Mouse (Mus musculus) midbrain, embryonic 16.5 days (tissue): ENCODE results near the gene Rem1. TPM values are rescaled to one million over a fixed set of nuclear protein-coding genes. Genes with fewer than 3 reads are reported as not detected.

ENCODE experiments used
- ATAC-seq: fragments of 200-750 bp; cut with Nextera tagmentation; 2 replicates; pipeline ENCODE4 v1.8.0; 2017; ENCODE audit warnings: moderate TSS enrichment
- H3K27ac ChIP-seq: fragments of 300-500 bp; sonication (generic); 2 replicates; pipeline ENCODE4 v1.5.1; 2014; ENCODE audit warnings: mild to moderate bottlenecking, low read length, mixed read lengths
- H3K27me3 ChIP-seq: fragments of 300-500 bp; sonication (generic); 2 replicates; pipeline ENCODE4 v1.6.1; 2014; ENCODE audit warnings: low read depth, low read length, mixed read lengths; ENCODE audit not compliant: control insufficient read depth, insufficient read depth
- H3K36me3 ChIP-seq: fragments of 300-500 bp; sonication (generic); 2 replicates; pipeline ENCODE4 v1.6.1; 2014; ENCODE audit warnings: mild to moderate bottlenecking, low read length, moderate library complexity, mixed read lengths; ENCODE audit not compliant: control insufficient read depth, insufficient read depth
- H3K4me1 ChIP-seq: fragments of 300-500 bp; sonication (generic); 2 replicates; pipeline ENCODE4 v1.6.1; 2014; ENCODE audit warnings: mild to moderate bottlenecking, low read length, mixed read lengths; ENCODE audit not compliant: control insufficient read depth, insufficient read depth
- H3K4me2 ChIP-seq: fragments of 300-500 bp; sonication (generic); 2 replicates; pipeline ENCODE4 v1.6.1; 2014; ENCODE audit warnings: mild to moderate bottlenecking, low read length, mixed read lengths
- H3K4me3 ChIP-seq: fragments of 300-500 bp; sonication (generic); 2 replicates; pipeline ENCODE4 v1.5.1; 2014; ENCODE audit warnings: low read depth, mild to moderate bottlenecking, low read length, moderate library complexity, mixed read lengths
- H3K9ac ChIP-seq: fragments of 300-500 bp; sonication (generic); 2 replicates; pipeline ENCODE4 v1.6.1; 2014; ENCODE audit warnings: low read depth, low read length, mixed read lengths
- H3K9me3 ChIP-seq: fragments of 300-500 bp; sonication (generic); replicated peaks from 2 replicates; pipeline ENCODE4 v1.6.1; 2014; ENCODE audit warnings: mild to moderate bottlenecking, low read length, mixed read lengths; ENCODE audit not compliant: control insufficient read depth, poor library complexity, severe bottlenecking
- WGBS: fragments of 180-500 bp; shearing (Covaris S2); extraction: QIAGEN DNeasy Blood & Tissue Kit; methylation state at CpG from one replicate; pipeline ENCODE4 v1.1.7; 2014; 5-methylcytosine and 5-hydroxymethylcytosine counted together
- polyA plus RNA-seq: library from polyadenylated mRNA; unstranded; fragments of >200 nt; fragmentation: Nextera tagmentation; extraction: Ambion mirVana; gene quantifications from 2 replicates; pipeline ENCODE4 v1.2.1, GENCODE M21; 2015

Gene Rem1
- polyA plus RNA-seq, 1 experiment from 2014 or later, result 0.89 TPM

DNA sequence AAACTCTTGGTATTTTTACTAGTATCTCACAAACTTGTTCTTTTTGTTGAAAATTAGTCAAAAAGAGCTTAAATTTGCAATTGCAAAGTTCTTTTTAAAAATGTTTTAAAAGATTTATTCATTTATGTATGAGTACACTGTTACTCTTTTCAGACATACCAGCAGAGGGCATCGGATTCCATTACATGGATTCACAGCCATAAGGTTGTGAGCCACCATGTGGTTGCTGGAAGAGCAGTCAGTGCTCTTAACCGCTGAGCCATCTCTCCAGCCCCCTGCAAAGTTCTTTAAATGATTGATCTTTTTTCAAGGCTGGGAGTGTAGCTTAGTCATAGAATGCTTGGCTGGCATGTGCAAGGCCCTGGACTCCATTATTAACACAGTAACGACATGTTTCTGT is 51.6 kb downstream of the Rem1 start:
- ATAC-seq, result peak; percentile 54; the same call in 1 of the 2 replicates
- Histone ChIP-seq H3K27ac (no peak overlapping the region), H3K4me3 (no peak overlapping the region), H3K4me2 (no peak overlapping the region), H3K9ac (no peak overlapping the region), H3K36me3 (peaks cover 43% of the 10 kb centered on the region), H3K9me3 (no peaks in the 10 kb centered on the region), H3K4me1 (peaks cover 14% of the 10 kb centered on the region), H3K27me3 (no peaks in the 10 kb centered on the region)
- 45% methylated on average over 3 of the region's 3 CpGs for WGBS

DNA sequence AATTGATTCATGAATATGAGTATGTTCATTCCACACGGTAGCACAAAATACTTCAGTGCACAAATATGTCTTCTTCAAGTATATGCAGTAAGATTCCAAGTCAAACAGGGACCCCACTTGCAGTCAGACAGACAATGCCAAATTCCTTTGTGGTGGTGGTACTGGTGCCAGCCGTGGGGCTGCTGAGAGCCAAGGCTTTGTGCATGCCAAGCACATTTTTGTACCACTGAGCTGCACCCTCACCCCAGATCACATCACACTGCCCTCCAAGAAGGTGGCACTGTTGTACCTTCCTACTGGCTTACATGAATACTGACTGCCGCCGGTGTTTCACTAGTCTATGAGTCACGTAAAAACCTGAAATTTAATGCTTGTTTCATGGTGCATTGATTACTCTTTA is 52.2 kb downstream of the Rem1 start:
- no peak for ATAC-seq
- no peak overlapping the region for H3K9ac ChIP-seq
- no peak overlapping the region for H3K27ac ChIP-seq
- H3K4me2 ChIP-seq, result no peak overlapping the region
- no peak overlapping the region for H3K4me3 ChIP-seq
- H3K4me1 ChIP-seq, result peaks cover 11% of the 10 kb centered on the region
- 87% methylated on average over 5 of the region's 5 CpGs for whole genome bisulfite sequencing
- H3K27me3 ChIP-seq, result no peaks in the 10 kb centered on the region
- peaks cover 49% of the 10 kb centered on the region for H3K36me3 ChIP-seq
- no peaks in the 10 kb centered on the region for H3K9me3 ChIP-seq

GRCm38 (mm10) chr2:152679701-152680355 is 53.1 kb downstream of the Rem1 start:
- H3K9ac ChIP-seq, result no peak overlapping the region
- peak overlapping the region; percentile 61 for H3K27ac ChIP-seq
- no peaks in the 10 kb centered on the region for H3K27me3 ChIP-seq
- no peak overlapping the region for H3K4me2 ChIP-seq
- no peaks in the 10 kb centered on the region for H3K9me3 ChIP-seq
- peak; percentile 54 for ATAC-seq
- no peak overlapping the region for H3K4me3 ChIP-seq
- peaks cover 8% of the 10 kb centered on the region; the same call in 1 of the 2 replicates for H3K4me1 ChIP-seq
- 80% methylated on average over 8 of the region's 8 CpGs for WGBS
- H3K36me3 ChIP-seq, result peaks cover 57% of the 10 kb centered on the region

DNA sequence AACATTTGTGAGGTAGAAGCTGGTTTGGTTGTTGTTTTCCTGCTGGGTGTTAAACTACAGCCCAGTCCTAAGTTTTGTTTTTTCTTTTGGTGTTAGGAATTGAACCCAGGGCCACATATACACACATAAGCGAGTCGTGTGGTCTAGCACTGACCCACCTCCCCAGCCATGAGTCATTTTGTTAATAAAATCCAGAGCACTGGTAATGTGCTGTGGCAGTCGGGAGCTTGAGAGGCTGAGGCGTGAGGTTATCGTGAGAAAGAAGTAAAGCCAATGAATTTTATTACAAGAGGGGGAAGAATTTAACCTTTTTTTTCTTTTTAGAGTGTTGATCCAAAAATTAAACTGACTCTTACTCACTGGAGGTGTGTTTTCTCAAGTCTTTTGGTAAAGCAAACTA is 56.3 kb downstream of the Rem1 start:
- no peak for ATAC-seq
- Histone ChIP-seq H3K4me2 (no peak overlapping the region), H3K36me3 (peaks cover 70% of the 10 kb centered on the region), H3K4me3 (no peak overlapping the region), H3K4me1 (peaks cover 9% of the 10 kb centered on the region; the same call in 1 of the 2 replicates), H3K9ac (no peak overlapping the region), H3K27me3 (no peaks in the 10 kb centered on the region), H3K27ac (no peak overlapping the region), H3K9me3 (no peaks in the 10 kb centered on the region; the same call in 1 of the 2 replicates)
- WGBS, result 94% methylated on average over 5 of the region's 5 CpGs

Other genes starting within 250 kb of the Rem1 start
- 12.1 and 14.0 TPM in 2 replicates for gene Sox12, start 228.9 kb upstream of the Rem1 start, polyA plus RNA-seq
- 12.6 and 14.7 TPM in 2 replicates for gene Zcchc3, start 211.9 kb upstream of the Rem1 start, polyA plus RNA-seq
- 1.7 and 1.8 TPM in 2 replicates for gene 6820408C15Rik, start 211.4 kb upstream of the Rem1 start, polyA plus RNA-seq
- not detected in 2 replicates for gene Defb23, start 162.3 kb upstream of the Rem1 start, polyA plus RNA-seq
- not detected in 2 replicates for gene Defb20, start 149.9 kb upstream of the Rem1 start, polyA plus RNA-seq
- gene Defb22, start 136.8 kb upstream of the Rem1 start, polyA plus RNA-seq, result not detected in 2 replicates
- not detected in 2 replicates for gene Defb26, start 115.3 kb upstream of the Rem1 start, polyA plus RNA-seq
- gene Defb28, start 108.7 kb upstream of the Rem1 start, polyA plus RNA-seq, result not detected in 2 replicates
- gene Defb29, start 86.9 kb upstream of the Rem1 start, polyA plus RNA-seq, result not detected in 2 replicates
- gene Gm17416, start 57.6 kb upstream of the Rem1 start, polyA plus RNA-seq, result not detected in 2 replicates
- gene Defb21, start 54.2 kb upstream of the Rem1 start, polyA plus RNA-seq, result not detected in 2 replicates
- gene Defb19, start 46.6 kb upstream of the Rem1 start, polyA plus RNA-seq, result not detected in 2 replicates
- not detected in 2 replicates for gene Defb45, start 27.6 kb upstream of the Rem1 start, polyA plus RNA-seq
- not detected in 2 replicates for gene Defb36, start 22.6 kb upstream of the Rem1 start, polyA plus RNA-seq
- gene Defb25, start 3.9 kb upstream of the Rem1 start, polyA plus RNA-seq, result not detected in 2 replicates
- 181 and 187 TPM in 2 replicates for gene H13, start 42.5 kb downstream of the Rem1 start, polyA plus RNA-seq
- 31.1 and 34.4 TPM in 2 replicates for gene Mcts2, start 60.1 kb downstream of the Rem1 start, polyA plus RNA-seq
- 23.7 and 35.7 TPM in 2 replicates for gene Id1, start 109.3 kb downstream of the Rem1 start, polyA plus RNA-seq
- 5.0 and 5.4 TPM in 2 replicates for gene Cox4i2, start 127.2 kb downstream of the Rem1 start, polyA plus RNA-seq
- gene Bcl2l1, start 204.8 kb downstream of the Rem1 start, polyA plus RNA-seq, result 186 and 194 TPM in 2 replicates
- gene Tpx2, start 221.0 kb downstream of the Rem1 start, polyA plus RNA-seq, result 10.5 and 11.1 TPM in 2 replicates